Mouse (Mus musculus): ENCODE measurements around the gene Il1rl1.

- no peak for TF ChIP-seq ZC3H11A (IDR thresholded peaks at IDR 0.05; ENCODE audit: borderline replicate concordance, low read depth, low read length)
- no peak for TF ChIP-seq MAFK (IDR thresholded peaks at IDR 0.05; ENCODE audit: insufficient read depth, low read depth, low read length)
- no peak for TF ChIP-seq CHD2 (IDR thresholded peaks at IDR 0.05; ENCODE audit: low read depth, low read length)
Measured at GRCm38 (mm10) chr1:40501126-40501525, 71.8 kb downstream of the Il1rl1 start.
